Mouse (Mus musculus) kidney, adult 2 months (tissue): ENCODE measurements around the gene Dpm1.

ENCODE experiments used
- CTCF ChIP-seq: fragments of 200-500 bp; conservative IDR thresholded peaks from 2 replicates; pipeline ENCODE4 v1.5.1; 2011; ENCODE audit warnings: low read depth, mild to moderate bottlenecking, control low read depth, low read length, moderate library complexity, mixed read lengths; ENCODE audit not compliant: insufficient read depth, insufficient read length
- POLR2A ChIP-seq: fragments of 200-500 bp; IDR thresholded peaks from one replicate; pipeline ENCODE4 v1.6.1; 2011; ENCODE audit warnings: low read depth, low read length, control low read depth

DNA sequence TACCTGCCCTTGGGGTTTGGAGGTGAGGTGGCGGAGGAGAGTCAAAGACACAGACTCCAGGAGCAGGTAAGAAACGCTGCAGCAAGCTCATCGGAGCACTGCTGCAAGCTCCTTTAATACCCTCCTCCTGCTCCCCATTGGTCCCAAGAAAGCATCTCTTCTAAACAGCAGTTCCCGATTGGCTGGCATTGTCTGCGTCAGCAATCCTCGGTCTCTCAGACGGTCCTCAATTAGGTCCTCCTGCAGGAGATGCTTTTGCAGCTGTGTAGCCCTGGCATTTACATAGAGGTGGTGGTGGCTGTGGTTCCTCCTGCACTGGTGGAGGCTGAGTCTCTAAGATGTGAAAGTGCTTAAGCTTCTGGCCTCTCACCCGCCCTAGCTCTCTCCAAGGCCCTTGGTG is 15.2 kb upstream of the Dpm1 start:
- TF ChIP-seq POLR2A, result no peak
- no peak for TF ChIP-seq CTCF
